Mouse (Mus musculus) heart, adult 9 months (tissue): ENCODE data around the gene S100a14.

Source experiments
- DNase-seq, 2 experiments: peaks; one replicate each; pipeline ENCODE4 v3.0.0; 2022; ENCODE audit warnings: low spot score in 2 of 2

The S100a14 gene

DNA sequence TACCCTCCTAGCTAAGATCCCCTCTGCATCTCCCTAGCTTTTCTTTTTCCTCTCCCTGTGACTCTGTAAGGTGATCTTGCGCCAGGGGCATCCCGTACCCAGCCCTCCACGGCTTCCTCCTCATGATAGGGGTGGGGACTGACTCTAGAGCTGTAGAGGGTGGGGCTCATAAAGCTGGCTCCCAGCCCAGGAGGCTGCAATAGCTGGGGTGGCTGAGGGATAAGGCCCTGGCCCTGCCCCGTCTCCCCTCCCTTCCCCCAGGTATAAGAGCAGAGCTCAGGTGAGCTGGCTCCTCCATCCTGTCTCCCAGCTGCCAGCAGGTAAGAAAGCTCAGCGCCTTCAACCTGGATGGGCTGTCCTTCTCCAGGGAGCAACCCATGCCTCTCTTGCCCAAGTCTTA, at the start of gene S100a14:
TSS of gene S100a14 (plus strand) at position 277 of the 400 bp plus-strand sequence.
- no peak for DNase-seq

DNA sequence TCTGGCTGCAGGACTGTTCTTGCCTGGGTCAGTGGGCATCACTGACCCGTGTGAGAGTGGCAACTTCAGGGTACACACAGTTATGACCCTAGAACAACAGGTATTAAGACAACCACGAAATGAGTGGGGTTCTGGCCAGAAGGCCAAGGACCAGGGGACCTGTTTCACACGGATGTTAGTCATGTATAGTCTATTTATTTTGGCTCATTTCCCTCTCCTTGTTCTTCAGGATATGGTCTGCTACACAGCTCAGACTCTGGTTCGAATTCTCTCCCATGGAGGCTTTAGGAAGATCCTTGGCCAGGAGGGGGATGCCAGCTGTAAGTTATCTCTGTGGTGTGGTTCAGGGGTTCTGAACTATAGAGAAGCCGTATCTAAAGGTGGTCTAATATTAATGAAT, 39.7 kb upstream of the S100a14 start:
- no peak for DNase-seq

DNA sequence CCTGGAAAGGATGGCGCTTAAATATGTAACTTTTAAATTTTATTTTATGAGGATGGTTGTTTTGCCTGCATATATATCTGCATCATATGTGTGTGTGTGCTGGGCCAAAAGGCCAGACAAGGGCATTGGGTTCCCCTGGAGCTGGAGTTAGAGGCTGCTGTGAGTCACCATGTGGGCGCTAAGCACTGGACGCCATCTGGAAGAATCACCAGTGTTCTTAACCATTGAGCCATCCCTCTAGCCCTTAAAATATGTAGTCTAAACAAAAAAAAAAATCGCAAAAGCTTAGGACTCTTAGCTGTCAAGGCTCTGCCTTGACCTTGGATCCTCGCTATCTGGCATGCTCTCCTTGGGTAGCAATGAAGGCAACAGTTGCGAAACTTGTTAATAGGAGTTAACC, 38.1 kb upstream of the S100a14 start:
- DNase-seq = no peak

DNA sequence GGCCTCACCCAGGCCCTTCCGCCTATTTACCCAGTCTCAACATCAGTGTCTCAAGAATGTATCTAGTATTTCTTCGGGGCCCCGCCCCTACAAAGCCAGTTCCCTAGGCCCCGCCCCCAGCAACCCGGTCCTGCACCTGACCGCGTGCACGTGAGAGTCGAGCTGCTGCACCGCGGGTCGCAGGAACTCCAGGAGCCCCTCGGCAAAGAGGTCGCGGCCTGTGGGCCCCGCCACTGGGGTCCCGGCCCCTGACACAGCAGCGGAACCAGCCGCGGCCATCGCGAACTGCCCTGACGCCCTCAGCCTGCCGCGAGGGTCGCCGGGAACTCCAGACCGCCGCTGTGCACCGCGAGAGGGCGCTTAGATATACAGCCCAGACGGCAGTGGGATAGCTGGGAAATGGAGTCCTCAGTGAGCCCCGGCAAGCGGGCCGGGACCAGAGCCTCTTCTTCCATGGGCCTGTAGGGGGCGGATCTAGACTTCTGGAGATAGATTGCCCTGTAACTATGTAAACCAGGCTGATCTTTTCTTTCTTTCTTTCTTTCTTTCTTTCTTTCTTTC, 35.9 kb upstream of the S100a14 start, which contains the start of gene Snapin:
TSS of gene Snapin (minus strand) at position 338 of the 561 bp plus-strand sequence.
- DNase-seq = peak; percentile 96 to 97

DNA sequence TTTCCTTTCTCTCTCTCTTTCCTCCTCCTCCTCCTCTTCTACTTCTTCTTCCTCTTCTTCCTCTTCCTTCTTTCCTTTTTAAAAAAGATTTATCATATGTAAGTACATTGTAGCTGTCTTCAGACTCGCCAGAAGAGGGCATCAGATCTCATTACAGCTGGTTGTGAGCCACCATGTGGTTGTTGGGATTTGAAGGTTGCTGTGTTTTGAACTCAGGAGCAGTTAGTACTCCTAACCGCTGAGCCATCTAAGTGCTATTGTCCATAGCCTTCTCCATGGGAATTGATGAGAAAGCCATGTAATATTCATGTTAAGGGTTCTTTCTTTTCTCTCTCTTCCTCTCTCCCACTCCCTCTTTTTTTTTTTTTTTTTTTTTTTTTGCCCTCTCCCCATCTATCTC, 35.3 kb upstream of the S100a14 start:
- no peak for DNase-seq

DNA sequence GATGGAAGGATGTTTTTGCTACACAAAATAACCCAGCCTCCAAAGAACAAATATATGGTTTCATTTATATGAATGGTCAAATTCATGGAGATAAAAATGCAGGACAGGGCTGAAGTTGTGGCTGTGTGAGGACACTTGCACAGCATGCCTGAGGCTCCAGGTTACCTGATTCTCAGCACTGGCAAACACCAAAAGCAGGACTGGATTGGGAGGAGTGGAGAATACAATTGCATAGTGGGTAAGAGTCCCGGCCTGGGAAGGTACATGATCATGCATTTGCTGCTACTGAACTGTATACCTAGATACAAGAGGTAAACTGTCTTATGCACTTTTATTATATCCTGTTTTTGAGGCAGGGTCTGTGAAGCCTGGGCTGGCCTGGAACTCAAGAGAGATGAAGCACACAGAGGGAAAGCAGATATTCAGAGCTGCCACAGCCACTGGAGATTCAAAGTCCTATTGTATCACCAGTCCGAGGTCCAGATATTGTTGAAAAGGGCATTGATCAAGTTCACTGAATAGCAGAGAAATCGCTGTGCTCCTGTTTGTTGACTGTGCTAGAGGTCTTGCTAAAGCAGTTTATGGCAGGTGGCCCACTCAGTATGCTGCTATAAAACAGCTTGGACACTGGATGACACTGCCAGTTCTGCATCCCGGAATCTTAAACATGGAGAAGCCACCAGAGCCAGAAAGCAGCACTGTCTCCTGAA, 32.7 kb upstream of the S100a14 start:
- no peak for DNase-seq

DNA sequence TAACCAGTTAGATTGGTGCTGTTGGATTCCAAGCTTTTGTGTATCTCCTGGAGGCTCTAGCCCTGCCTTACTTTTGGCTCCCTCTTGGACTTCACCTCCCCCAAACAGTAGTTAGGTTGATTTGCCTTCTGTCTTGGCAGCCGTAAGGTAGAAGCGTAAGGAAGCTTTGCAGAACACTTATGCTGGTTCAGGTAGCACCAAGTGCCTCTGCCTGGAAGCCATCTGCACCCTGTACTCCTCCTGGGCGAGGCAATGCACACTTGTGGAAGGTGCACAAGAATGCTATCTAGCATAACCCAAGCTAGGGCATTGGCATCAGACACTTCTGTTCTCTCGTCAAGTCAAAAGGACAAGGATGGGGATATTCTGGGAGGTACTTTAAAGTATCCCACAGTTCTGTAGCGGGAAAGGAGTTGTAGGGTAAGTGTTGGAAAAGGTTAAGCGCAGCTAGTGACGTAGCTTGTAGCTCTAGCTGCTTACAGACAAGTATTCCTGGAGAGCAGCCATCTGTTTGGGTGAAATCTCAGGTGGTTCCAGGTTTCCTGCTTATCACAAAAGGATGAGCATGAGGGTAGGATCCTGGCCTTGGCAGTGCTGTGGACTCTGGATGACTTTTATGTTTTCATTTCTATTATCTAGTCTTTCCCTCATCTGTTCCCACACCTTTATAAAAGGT, 30.7 kb upstream of the S100a14 start:
- DNase-seq = no peak

DNA sequence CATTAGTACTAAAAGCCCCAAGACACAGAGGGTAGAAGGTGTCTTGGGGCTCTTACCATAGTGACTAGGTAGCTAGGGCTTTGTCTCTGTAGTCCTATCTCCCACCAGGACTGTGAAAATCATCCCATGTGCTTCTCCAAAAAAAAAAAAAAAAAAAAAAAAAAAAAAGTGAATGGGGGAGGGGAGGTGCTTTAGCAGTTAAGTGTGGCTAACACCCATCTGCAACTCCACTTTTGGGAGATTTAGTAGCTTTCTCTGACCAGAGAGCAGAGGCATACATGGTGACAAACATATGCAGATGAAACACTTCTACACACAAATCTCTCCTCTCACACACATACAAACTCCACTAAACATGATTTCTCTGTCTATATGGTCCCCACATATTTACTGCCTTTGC, 29.1 kb upstream of the S100a14 start:
- DNase-seq = no peak

DNA sequence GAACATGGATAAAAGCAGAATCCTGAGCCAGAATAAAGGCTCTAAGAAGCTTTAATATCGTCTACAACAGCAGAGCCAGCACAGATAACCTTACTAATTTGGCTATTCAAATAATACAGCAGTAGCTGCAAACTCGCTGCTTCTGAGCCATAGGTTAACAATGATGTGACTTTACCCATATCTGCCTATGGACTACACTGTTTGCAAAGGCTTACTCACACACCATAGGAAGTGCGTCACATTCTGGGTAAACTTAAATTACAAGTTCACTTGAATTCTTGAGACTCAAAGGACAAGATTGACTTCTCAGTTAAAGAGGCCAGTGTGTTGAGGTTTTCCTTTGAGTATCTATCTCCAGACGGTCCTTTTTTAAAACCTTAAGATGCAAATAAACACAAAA, 23.2 kb upstream of the S100a14 start:
- no peak for DNase-seq

DNA sequence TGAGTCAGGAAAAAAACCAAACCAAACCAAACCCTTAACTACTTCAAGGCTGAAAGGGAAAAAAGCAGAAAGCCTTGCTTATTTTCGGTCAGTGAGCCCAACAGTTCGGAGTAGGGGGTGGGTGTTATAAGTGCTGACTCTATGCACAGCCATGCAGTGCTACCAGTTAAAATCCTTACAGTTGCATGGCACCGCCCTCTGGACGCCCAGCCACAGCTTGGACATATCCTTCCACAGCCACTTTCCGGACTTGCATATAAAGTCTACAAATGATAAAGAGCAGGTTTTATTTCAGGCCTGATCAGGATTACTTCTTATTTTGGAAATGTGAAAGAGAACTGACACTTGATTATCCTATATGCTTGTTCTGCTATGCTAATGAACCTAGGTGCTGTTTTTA, 21.4 kb upstream of the S100a14 start:
- no peak for DNase-seq

DNA sequence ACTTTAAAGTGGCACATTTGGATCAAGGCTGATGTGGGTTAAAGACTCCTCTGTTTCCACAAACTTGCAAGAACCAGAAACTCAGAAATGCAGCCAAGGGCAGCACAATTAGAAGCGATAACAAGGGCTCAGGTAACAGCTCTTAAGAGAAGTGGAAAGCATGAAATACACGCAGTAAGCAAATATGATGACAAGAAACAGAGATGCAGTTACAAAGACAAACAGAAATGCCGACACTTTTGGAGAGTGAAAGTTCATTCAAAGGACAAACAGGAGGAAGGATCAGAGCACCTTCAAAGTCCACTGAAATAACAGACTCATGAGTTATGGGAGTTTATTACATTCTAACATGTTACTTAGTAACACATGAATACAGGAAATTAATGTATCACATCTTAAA, 20.3 kb upstream of the S100a14 start:
- DNase-seq = no peak

DNA sequence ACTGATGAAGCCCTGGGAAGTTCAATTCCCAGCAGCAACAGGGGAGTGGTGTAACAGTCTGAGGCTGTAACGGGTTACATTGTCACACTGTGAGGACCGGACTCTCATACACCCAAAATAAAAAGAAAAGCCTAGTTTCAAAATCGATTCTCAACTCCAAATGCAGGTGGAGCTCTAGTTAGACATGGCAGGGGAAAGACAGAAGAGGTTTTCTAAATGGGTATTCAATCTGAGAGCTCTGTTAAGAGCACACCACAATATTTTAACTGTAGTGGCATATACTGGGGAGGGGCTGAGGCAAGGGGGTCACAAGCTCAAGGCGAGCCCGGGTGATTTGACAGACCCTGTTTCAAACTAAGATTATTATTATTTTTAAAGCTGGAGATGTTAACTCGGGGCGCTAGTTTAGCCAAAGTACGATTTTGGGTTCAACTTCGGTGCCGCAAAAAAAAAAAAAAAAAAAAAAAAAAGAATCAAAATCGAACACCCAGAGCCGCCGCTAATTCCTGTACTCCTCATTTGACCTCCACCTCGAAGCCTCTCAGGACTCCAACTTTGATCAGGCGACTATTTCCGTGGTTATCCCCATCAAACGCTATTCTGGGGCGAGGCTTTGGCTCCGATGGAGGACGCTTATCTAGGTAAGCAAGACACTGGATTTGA, 18.2 kb upstream of the S100a14 start:
- DNase-seq = no peak

DNA sequence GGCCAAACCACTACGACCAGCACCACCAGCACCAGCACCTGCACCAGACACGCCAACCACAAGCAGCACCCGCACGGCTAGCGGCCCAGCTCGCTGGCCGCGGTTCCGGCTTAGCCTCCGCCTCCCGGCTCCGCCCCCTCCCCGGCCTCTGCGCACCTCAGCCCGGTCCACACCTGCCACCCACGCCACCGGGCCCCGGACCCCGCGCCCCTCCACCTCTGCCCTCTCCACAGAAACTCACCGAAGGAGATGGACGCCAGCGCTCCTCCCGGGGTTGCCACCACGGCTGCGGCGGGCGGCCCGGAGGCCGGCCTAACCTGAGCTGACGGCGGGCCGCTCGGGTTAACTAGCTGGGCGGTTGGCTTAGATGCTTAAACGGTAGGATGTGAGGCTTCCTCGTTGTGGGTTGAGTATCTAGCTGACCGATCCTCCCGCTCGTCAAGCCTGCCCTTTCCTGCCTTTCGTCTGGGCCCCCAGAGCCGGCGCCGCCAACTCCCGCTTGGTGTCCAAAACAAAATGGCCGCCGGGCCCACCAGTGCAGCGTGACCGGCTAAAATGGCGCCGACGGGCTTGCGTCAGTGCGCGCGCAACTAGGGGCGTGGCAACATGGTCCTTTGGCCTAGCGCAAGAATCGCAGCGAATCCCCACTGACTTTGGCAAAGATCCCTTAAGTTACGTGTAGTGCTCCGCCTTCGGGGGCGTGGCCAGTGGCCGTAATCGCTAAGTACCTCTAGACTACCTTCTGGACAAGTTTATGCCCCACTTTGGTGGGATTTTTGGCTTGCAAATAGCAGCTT, 17.5 kb upstream of the S100a14 start, which contains the start of gene Chtop:
TSS of gene Chtop (minus strand) at position 549 of the 797 bp plus-strand sequence.
- DNase-seq = peak; percentile 99

DNA sequence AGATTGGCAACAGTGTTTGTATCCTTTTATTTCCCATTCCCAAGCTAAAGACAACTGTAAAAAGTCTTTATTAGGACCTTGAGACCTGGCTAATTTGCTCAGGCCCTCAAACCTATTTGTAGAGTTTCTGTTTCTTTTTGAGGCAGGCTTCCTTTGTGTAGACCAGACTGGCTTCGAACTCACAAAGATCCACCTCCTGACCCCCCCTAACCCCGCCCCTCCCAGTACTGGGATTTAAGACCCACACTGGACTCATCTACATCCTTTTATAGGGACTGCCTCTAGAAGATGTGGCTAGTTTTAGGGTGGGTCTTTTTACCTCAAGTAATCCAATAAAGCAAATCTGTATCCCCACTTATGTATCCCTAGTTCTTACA, 16.9 kb upstream of the S100a14 start:
- DNase-seq = no peak

DNA sequence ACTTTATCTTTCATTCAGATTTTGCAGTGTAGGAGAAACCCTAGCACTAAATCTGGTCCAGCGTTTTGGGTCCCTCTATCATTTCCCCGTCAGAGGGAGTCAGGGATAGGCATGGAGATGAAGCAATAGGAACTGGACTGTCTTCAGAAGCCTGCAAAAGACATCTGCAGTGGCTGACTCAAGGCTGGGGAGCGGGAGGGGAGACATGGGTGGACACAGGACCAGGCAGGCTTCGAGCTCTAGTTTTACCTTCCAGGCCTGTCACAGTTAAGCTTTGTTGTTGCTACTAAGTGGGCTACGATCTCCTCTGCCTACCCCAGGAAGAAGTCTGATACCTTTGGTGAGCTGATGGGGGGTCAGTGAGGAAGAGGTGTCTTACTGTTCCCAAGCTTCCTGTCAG, 14.4 kb upstream of the S100a14 start:
- no peak for DNase-seq

DNA sequence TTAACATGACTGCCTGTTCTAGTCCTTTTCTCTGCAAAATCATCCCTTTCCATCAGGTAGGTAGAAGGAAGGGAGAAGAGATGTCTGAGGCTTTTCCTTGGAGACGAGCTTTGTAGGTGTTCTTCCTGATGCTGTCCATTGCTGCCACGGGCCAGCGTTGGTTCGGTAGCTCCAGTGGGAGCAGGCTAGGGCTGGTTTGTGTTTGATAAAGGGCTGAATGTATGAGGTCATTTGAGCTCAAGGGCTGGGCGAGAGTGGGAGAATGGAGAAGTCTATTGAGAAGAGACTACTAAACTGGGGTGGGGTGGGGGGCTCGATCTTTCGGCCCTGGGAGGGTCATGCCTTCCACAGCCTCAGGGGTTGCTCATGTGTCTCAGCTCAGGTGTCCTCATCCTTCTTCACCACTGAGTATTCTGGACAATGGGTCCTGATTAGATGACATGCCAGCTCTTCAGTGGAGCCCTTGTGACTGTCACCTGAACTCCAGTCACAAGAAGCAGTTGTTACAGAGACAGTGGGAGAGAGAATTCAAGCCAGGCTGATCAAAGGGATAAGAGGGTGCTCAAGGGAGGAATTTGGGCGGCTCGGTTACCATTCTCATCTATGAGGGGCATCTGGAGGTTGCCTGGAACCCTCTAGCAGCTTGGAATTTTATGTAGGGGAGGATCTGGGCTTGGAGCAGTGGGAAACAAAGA, 13.6 kb upstream of the S100a14 start:
- DNase-seq = no peak

DNA sequence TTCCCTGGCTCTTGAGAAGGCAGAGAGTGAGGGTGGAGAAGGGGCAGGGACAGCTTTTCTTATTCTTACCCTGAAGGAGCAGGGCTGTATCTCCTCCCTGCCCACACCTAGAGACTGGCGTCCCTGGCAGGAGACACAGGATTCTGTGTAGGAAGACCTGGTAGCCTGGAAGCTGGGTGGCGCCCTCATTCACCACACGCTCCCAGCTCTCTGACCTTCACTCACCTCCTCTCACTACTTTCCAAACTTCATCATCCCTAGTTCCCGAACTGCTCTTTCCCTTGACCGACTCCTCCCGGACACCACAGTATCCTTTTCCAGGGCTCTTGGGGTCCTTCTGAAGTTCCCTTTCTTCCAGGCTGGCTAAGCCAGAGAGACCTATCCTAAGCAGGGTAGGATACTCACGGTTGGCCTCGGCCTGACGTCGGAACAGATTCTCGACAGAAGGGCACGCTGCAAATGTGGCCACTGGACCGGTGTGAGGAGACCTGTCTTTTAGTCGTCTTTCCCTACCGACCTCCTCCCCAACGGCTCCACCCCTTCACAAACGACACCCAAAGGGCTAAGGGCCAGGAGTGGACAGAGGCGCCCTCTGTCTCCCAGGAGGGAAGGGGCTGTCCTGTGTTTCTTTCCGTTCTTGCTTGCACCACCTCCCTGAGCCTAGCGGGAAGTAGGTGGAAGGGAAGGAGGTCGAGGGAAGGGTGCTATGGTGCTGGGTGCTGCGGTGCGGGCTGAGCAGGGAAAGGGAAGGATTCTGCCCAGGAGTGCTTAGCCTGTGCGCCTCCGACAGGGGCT, 12.7 kb upstream of the S100a14 start, which contains the start of the genes S100a1 and S100a13:
TSS of gene S100a1 (minus strand) at position 597 of the 795 bp plus-strand sequence.
TSS of gene S100a13 (plus strand) at position 640 of the 795 bp plus-strand sequence.
- DNase-seq = peak; percentile 87 to 89

DNA sequence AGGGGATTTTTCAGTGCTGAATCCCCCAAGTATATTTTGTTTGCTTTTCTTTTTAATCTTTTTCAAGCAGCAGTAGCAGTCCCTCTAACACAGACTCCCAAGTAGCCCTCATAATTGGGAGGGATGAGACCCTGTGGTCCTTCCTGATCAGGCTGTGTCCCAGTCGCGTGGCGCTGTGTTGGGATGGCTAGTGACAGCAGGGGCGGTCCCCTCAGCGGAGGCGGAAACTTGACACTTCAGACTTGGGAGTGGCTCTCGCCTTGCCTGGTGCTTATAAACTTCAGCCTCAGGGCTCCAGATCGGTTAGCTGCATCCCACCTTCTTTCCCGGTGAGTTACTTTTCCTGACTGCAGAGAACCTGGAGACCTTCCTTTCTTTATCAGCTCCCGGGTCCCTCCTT, 12.0 kb upstream of the S100a14 start:
- DNase-seq = peak; percentile 80 to 81

DNA sequence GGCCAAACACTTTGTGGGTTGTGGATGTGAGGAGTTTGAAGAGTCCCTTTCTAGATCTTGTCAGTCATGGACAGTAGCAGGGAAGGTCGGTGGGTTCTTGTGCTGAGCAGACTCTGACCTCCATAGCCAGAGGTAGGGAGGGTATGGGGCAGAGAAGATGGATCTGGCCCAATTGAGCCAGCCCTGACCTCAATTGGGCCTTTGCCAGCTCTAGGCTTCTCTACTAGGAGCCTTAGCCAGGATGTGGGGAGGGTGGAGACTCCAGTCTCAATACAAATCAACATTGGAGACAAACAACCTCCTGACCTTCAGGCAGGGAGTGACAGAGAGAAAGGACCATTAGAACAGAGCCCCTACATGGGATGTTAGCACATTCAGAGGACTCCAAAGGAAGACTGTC, 11.4 kb upstream of the S100a14 start:
- DNase-seq = peak; percentile 54 to 65

DNA sequence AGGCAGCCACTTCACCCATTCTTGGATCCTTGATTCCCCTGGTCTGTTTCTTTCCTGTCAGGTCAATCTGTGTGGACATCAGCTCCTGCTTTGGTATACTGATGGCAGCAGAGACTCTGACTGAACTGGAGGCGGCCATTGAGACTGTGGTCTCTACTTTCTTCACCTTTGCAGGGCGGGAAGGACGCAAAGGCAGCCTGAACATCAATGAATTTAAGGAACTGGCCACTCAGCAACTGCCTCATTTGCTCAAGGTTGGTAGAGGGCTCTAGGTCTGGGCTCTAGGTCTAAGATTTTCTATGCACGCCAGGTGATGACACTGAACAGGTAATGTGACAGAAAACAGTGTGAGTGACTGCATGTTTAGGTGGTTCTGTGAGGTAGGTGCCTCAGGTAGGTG, 10.9 kb upstream of the S100a14 start:
- DNase-seq = no peak
